Mouse (Mus musculus) stomach, embryonic 14.5 days (tissue): ENCODE results near the gene Dnali1. TPM values are rescaled to one million over a fixed set of nuclear protein-coding genes. Genes with fewer than 3 reads are reported as not detected.
A peak's percentile ranks its signal among the peaks of the same experiment; 100 is the strongest.

Source experiments
- ATAC-seq: fragments of 200-750 bp; cut with Nextera tagmentation; 2 replicates; pipeline ENCODE4 v1.8.0; 2017; ENCODE audit warnings: low read depth, moderate TSS enrichment; ENCODE audit not compliant: insufficient number of reproducible peaks, insufficient read depth, low FRiP score
- H3K27ac ChIP-seq: fragments of 300-500 bp; sonication (generic); 2 replicates; pipeline ENCODE4 v1.5.1; 2014; ENCODE audit warnings: mild to moderate bottlenecking, low read length, moderate library complexity, mixed read lengths
- H3K27me3 ChIP-seq: fragments of 300-500 bp; sonication (generic); 2 replicates; pipeline ENCODE4 v1.6.1; 2014; ENCODE audit warnings: low read length, control low read depth, mixed read lengths; ENCODE audit not compliant: control insufficient read depth, insufficient read depth
- H3K36me3 ChIP-seq: fragments of 300-500 bp; sonication (generic); 2 replicates; pipeline ENCODE4 v1.6.1; 2014; ENCODE audit warnings: mild to moderate bottlenecking, control low read depth, low read length, moderate library complexity, mixed read lengths; ENCODE audit not compliant: control insufficient read depth, insufficient read depth
- H3K4me1 ChIP-seq: fragments of 300-500 bp; sonication (generic); 2 replicates; pipeline ENCODE4 v1.6.1; 2014; ENCODE audit warnings: low read length, control low read depth, mixed read lengths; ENCODE audit not compliant: control insufficient read depth, insufficient read depth
- H3K4me2 ChIP-seq: fragments of 300-500 bp; sonication (generic); replicated peaks from 2 replicates; pipeline ENCODE4 v1.6.1; 2014; ENCODE audit warnings: low read depth, low read length, control low read depth
- H3K4me3 ChIP-seq: fragments of 300-500 bp; sonication (generic); 2 replicates; pipeline ENCODE4 v1.5.1; 2014; ENCODE audit warnings: low read depth, low read length, control low read depth
- H3K9ac ChIP-seq: fragments of 300-500 bp; sonication (generic); replicated peaks from 2 replicates; pipeline ENCODE4 v1.6.1; 2014; ENCODE audit warnings: low read depth, mild to moderate bottlenecking, control low read depth, low read length, moderate library complexity, mixed read lengths
- H3K9me3 ChIP-seq: fragments of 300-500 bp; sonication (generic); 2 replicates; pipeline ENCODE4 v1.6.1; 2016; ENCODE audit warnings: low read depth, low read length, control low read depth; ENCODE audit not compliant: control insufficient read depth
- WGBS: fragments of 180-500 bp; shearing (Covaris S2); extraction: QIAGEN DNeasy Blood & Tissue Kit; methylation state at CpG from one replicate; pipeline ENCODE4 v1.1.7; 2014; 5-methylcytosine and 5-hydroxymethylcytosine counted together
- polyA plus RNA-seq: library from polyadenylated mRNA; unstranded; fragments of >200 nt; fragmentation: Nextera tagmentation; extraction: Ambion mirVana; gene quantifications from 2 replicates; pipeline ENCODE4 v1.2.1, GENCODE M21; 2014

The Dnali1 gene
- polyA plus RNA-seq = 0.11 and 0.22 TPM in 2 replicates

- H3K36me3 ChIP-seq = peaks cover 16% of the 10 kb centered on the region
- peak within 1 kb of the TSS; percentile 81 for H3K9ac ChIP-seq
- peak within 1 kb of the TSS; percentile 88 for H3K4me2 ChIP-seq
- no peak within 1 kb of the TSS for H3K27ac ChIP-seq
- 0 out of 2 replicates have a peak, but pooled peaks have one; percentile 5 for ATAC-seq
- H3K9me3 ChIP-seq = no peaks in the 10 kb centered on the region
- H3K27me3 ChIP-seq = no peaks in the 10 kb centered on the region
- peaks cover 7% of the 10 kb centered on the region for H3K4me1 ChIP-seq
- WGBS = 2% methylated on average over 26 of the region's 26 CpGs
- peak within 1 kb of the TSS; percentile 87 for H3K4me3 ChIP-seq
Observed at GRCm38 (mm10) chr4:125065517-125066307, at the start of gene Dnali1. TSS of gene Dnali1 (minus strand) at chr4:125065703.

GRCm38 (mm10) chr4:125115081-125115480 lies 49.6 kb upstream of the Dnali1 start:
- H3K4me2 ChIP-seq = no peak overlapping the region
- ATAC-seq = no peak
- H3K4me1 ChIP-seq = peaks cover 13% of the 10 kb centered on the region; the same call in 1 of the 2 replicates
- H3K9me3 ChIP-seq = no peaks in the 10 kb centered on the region
- H3K27ac ChIP-seq = no peak overlapping the region
- H3K36me3 ChIP-seq = peaks cover 4% of the 10 kb centered on the region
- WGBS = 82% methylated on average over 4 of the region's 4 CpGs
- no peaks in the 10 kb centered on the region for H3K27me3 ChIP-seq
- H3K9ac ChIP-seq = no peak overlapping the region
- no peak overlapping the region for H3K4me3 ChIP-seq

GRCm38 (mm10) chr4:125114638-125115037 lies 49.1 kb upstream of the Dnali1 start:
- no peak for ATAC-seq
- no peaks in the 10 kb centered on the region for H3K9me3 ChIP-seq
- peaks cover 13% of the 10 kb centered on the region; the same call in 1 of the 2 replicates for H3K4me1 ChIP-seq
- H3K4me3 ChIP-seq = no peak overlapping the region
- no peaks in the 10 kb centered on the region for H3K27me3 ChIP-seq
- no peak overlapping the region for H3K9ac ChIP-seq
- 9% methylated on average over 6 of the region's 6 CpGs for WGBS
- H3K27ac ChIP-seq = no peak overlapping the region
- H3K4me2 ChIP-seq = no peak overlapping the region
- peaks cover 7% of the 10 kb centered on the region for H3K36me3 ChIP-seq

- peaks cover 27% of the 10 kb centered on the region for H3K36me3 ChIP-seq
- H3K9me3 ChIP-seq = no peaks in the 10 kb centered on the region
- no peak for ATAC-seq
- no peaks in the 10 kb centered on the region for H3K4me1 ChIP-seq
- 84% methylated on average over 9 of the region's 9 CpGs for WGBS
- no peak overlapping the region for H3K4me2 ChIP-seq
- H3K27ac ChIP-seq = no peak overlapping the region
- no peak overlapping the region for H3K9ac ChIP-seq
- H3K4me3 ChIP-seq = no peak overlapping the region
- no peaks in the 10 kb centered on the region for H3K27me3 ChIP-seq
Observed at GRCm38 (mm10) chr4:125105354-125105753, 39.9 kb upstream of the Dnali1 start.

GRCm38 (mm10) chr4:125101334-125101733 lies 35.8 kb upstream of the Dnali1 start:
- Histone ChIP-seq H3K4me1 (no peaks in the 10 kb centered on the region), H3K4me3 (no peak overlapping the region), H3K27me3 (no peaks in the 10 kb centered on the region), H3K9ac (no peak overlapping the region), H3K9me3 (no peaks in the 10 kb centered on the region), H3K36me3 (peaks cover 20% of the 10 kb centered on the region), H3K4me2 (no peak overlapping the region), H3K27ac (no peak overlapping the region)
- WGBS = 78% methylated on average over 13 of the region's 13 CpGs
- no peak for ATAC-seq

GRCm38 (mm10) chr4:125099458-125099857 lies 34.0 kb upstream of the Dnali1 start:
- Histone ChIP-seq H3K27me3 (no peaks in the 10 kb centered on the region), H3K36me3 (peaks cover 13% of the 10 kb centered on the region), H3K4me1 (no peaks in the 10 kb centered on the region), H3K4me2 (no peak overlapping the region), H3K9me3 (no peaks in the 10 kb centered on the region), H3K4me3 (no peak overlapping the region), H3K27ac (no peak overlapping the region), H3K9ac (no peak overlapping the region)
- 9% methylated on average over 8 of the region's 8 CpGs for WGBS
- ATAC-seq = 0 out of 2 replicates have a peak, but pooled peaks have one; percentile 37

GRCm38 (mm10) chr4:125097412-125097811 lies 31.9 kb upstream of the Dnali1 start:
- WGBS = 87% methylated on average over 4 of the region's 4 CpGs
- no peak for ATAC-seq
- no peaks in the 10 kb centered on the region for H3K27me3 ChIP-seq
- H3K4me3 ChIP-seq = no peak overlapping the region
- H3K4me1 ChIP-seq = no peaks in the 10 kb centered on the region
- H3K36me3 ChIP-seq = no peaks in the 10 kb centered on the region
- no peaks in the 10 kb centered on the region for H3K9me3 ChIP-seq
- no peak overlapping the region for H3K27ac ChIP-seq
- no peak overlapping the region for H3K4me2 ChIP-seq
- no peak overlapping the region for H3K9ac ChIP-seq

GRCm38 (mm10) chr4:125096066-125096465 lies 30.6 kb upstream of the Dnali1 start:
- no peak for ATAC-seq
- H3K27ac ChIP-seq = no peak overlapping the region
- 84% methylated on average over 5 of the region's 5 CpGs for WGBS
- no peak overlapping the region for H3K4me2 ChIP-seq
- no peak overlapping the region for H3K9ac ChIP-seq
- no peaks in the 10 kb centered on the region for H3K9me3 ChIP-seq
- no peaks in the 10 kb centered on the region for H3K4me1 ChIP-seq
- H3K36me3 ChIP-seq = peaks cover 3% of the 10 kb centered on the region; the same call in 1 of the 2 replicates
- no peaks in the 10 kb centered on the region for H3K27me3 ChIP-seq
- H3K4me3 ChIP-seq = no peak overlapping the region
